21 mouse cellular contexts compared by ENCODE assay signal in genomic region chr10:61304046-61304445, GRCm38 (mm10). TPM values are rescaled to one million over a fixed set of nuclear protein-coding genes. Genes with fewer than 3 reads are reported as not detected.
A peak's percentile ranks its signal among the peaks of the same experiment; 100 is the strongest.
DNase-seq lines count a peak whose midpoint lies in the region; TF ChIP-seq lines count a peak whose summit lies in the region.
"Had no signal": no experiment of that assay in that cellular context is flagged by ENCODE, and none has a peak within 500 bp of the region (broad histone marks: within the 10 kb centered on the region; RNA-seq: fewer than 3 reads in every experiment).

No protein-coding gene starts in this region.

- no peak for TF ChIP-seq CTCF in left cerebral cortex, adult 2 months (IDR thresholded peaks at IDR 0.05)

- intact Hi-C loops in left cerebral cortex, postnatal 4 days (cut with DNase I): no loop called here
- intact Hi-C loops in left cerebral cortex, adult 2 months (cut with DNase I): no loop called here

- H3K4me3 ChIP-seq in left cerebral cortex, adult 2 months: no peak overlapping the region
- H3K4me3 ChIP-seq: embryonic facial prominence, embryonic 10.5 days; forebrain, embryonic 15.5 days; heart, embryonic 12.5 days; hindbrain, embryonic 10.5 days; limb, embryonic 13.5 days; liver, embryonic 12.5 days; midbrain, embryonic 12.5 days had no signal

- peak; percentile 77 to 84 for DNase-seq in cerebellum, postnatal 10 days
- DNase-seq in cerebellum, adult 8-10 months: no peak
- peak; percentile 59 for DNase-seq in left cerebral cortex, postnatal 4 days
- no peak for DNase-seq in left cerebral cortex, adult 8-10 months (ENCODE audit: low spot score in 2 of 2)
- peak; percentile 19 for DNase-seq in adipocyte (ENCODE audit: low spot score)
- DNase-seq in lung, postnatal 4 days: peak; percentile 50 to 60
- no peak for DNase-seq in left cerebral cortex, adult 2 months (ENCODE audit: extremely low spot score in 1 of 2, low spot score in 2 of 2)
- DNase-seq: adrenal gland, postnatal 36 days; gastrocnemius, postnatal 10 days; heart, postnatal 10 days; kidney, postnatal 36 days; thymus, adult 2 months; thymus, postnatal 4 days had no signal

- no peak overlapping the region for H3K27ac ChIP-seq in left cerebral cortex, adult 2 months
- H3K27ac ChIP-seq: embryonic facial prominence, embryonic 10.5 days; forebrain, embryonic 15.5 days; hindbrain, embryonic 10.5 days; limb, embryonic 13.5 days; liver, embryonic 12.5 days; midbrain, embryonic 12.5 days had no signal

RNA-seq across cellular contexts. Expression of gene Prf1, which starts 6.4 kb away (rescaled TPM):
- total RNA-seq in left cerebral cortex, postnatal 4 days (2021): not detected
- not detected for total RNA-seq in left cerebral cortex, adult 8-10 months (2022)
- not detected for total RNA-seq in left cerebral cortex, adult 2 months (2021)
- total RNA-seq: gastrocnemius, postnatal 10 days; granulocyte monocyte progenitor cell, adult 5-6 weeks; heart, postnatal 10 days had no signal

RNA-seq across cellular contexts. Expression of gene Adamts14, which starts 30.8 kb away (rescaled TPM):
- total RNA-seq in left cerebral cortex, postnatal 4 days (2021): 1 to 10 TPM; 1.0 to 1.5 TPM
- under 1 TPM; 0.09 to 0.27 (median 0.18) TPM for total RNA-seq in left cerebral cortex, adult 8-10 months (2022)
- total RNA-seq in left cerebral cortex, adult 2 months (2021): under 1 TPM; 0.20 to 0.30 TPM
- total RNA-seq: granulocyte monocyte progenitor cell, adult 5-6 weeks had no signal

Comparison
In these comparisons a context has a peak if more than half of its experiments do, and no peak if none do; other contexts are left out.
1. DNase-seq: peak in cerebellum, postnatal 10 days (2 of 2), left cerebral cortex, postnatal 4 days (single experiment), adipocyte (single experiment) and lung, postnatal 4 days (2 of 2); none in cerebellum, adult 8-10 months (single experiment), left cerebral cortex, adult 8-10 months (0 of 2) and left cerebral cortex, adult 2 months (0 of 2).